Mouse (Mus musculus): ENCODE data around the gene Tesk1. TPM values are rescaled to one million over a fixed set of nuclear protein-coding genes. Genes with fewer than 3 reads are reported as not detected.

Gene Tesk1
- polyA plus RNA-seq, 1 experiment from 2014 or later = 19.0 TPM

DNA sequence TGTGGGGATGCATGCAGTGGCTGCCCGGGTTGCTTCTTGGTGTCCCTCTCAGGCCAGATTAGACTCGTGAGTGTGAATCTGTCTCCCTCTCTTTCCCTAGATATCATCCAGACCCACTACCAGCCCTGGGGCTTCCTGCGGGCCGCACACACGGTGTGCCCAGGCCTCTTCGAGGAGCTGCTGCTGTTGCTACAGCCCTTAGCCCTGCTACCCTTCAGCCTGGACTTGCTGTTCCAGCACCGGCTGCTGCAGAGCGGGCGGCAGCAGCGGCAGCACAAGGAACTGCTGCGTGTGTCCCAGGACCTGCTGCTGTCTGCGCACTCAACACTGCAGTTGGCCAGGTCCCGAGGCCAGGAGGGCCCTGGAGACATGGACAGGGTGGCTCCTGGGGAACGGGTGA, 16.5 kb upstream of the Tesk1 start:
- ATAC-seq (ENCODE audit: low read depth) = no peak
- 25% methylated on average over 14 of the region's 14 CpGs for WGBS
- peaks cover 5% of the 10 kb centered on the region; the same call in 1 of the 2 replicates for H3K4me1 ChIP-seq (ENCODE audit: control insufficient read depth, insufficient read depth, low read length)
- peaks cover 52% of the 10 kb centered on the region for H3K36me3 ChIP-seq (ENCODE audit: control insufficient read depth, insufficient read depth, low read length)
- H3K9me3 ChIP-seq (ENCODE audit: control insufficient read depth, low read length) = no peaks in the 10 kb centered on the region
- no peak overlapping the region for H3K27ac ChIP-seq (ENCODE audit: low read depth, low read length)
- H3K9ac ChIP-seq (replicated peaks; ENCODE audit: low read depth, low read length) = no peak overlapping the region
- H3K4me3 ChIP-seq (ENCODE audit: low read depth, low read length) = no peak overlapping the region
- no peaks in the 10 kb centered on the region for H3K27me3 ChIP-seq (ENCODE audit: control insufficient read depth, insufficient read depth, low read length)
- H3K4me2 ChIP-seq (ENCODE audit: low read depth, low read length) = no peak overlapping the region

DNA sequence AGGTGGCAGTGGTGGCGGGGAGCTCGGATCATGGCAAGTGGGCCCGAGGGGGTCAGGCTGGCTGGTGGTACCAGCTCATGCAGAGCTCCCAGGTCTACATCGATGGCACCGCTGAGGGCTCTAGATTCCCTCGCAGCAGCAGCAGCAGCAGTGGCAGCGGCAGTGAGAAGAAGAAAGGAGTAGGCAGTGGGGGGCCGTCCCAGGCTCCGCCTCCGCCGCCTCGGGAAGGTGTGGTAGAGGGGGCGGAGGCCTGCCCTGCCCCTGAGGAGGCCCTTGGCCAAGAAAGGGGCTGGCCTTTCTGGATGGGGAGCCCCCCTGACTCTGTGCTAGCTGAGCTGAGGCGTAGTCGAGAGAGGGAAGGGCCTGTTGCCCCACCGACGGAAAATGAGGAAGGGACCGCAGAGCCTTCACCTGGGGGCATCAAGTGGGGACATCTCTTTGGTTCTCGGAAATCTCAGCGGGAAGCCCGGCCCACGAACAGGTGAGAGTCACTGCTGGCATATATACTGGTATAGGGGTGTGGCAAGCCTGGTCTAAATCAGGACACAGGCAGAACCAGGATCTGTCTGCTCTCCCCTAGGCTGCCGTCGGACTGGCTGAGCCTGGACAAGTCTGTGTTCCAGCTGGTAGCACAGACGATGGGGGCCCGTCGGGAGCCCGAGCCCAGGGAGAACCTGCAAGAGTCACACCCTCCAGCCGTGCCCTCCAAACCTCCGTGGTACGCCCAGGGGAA, 15.9 kb upstream of the Tesk1 start:
- Histone ChIP-seq H3K4me1 (ENCODE audit: control insufficient read depth, insufficient read depth, low read length) (peaks cover 5% of the 10 kb centered on the region; the same call in 1 of the 2 replicates), H3K9ac (replicated peaks; ENCODE audit: low read depth, low read length) (no peak overlapping the region), H3K27ac (ENCODE audit: low read depth, low read length) (no peak overlapping the region), H3K9me3 (ENCODE audit: control insufficient read depth, low read length) (no peaks in the 10 kb centered on the region), H3K4me3 (ENCODE audit: low read depth, low read length) (no peak overlapping the region), H3K36me3 (ENCODE audit: control insufficient read depth, insufficient read depth, low read length) (peaks cover 52% of the 10 kb centered on the region), H3K4me2 (ENCODE audit: low read depth, low read length) (no peak overlapping the region), H3K27me3 (ENCODE audit: control insufficient read depth, insufficient read depth, low read length) (no peaks in the 10 kb centered on the region)
- 23% methylated on average over 31 of the region's 31 CpGs for WGBS
- no peak for ATAC-seq (ENCODE audit: low read depth)

DNA sequence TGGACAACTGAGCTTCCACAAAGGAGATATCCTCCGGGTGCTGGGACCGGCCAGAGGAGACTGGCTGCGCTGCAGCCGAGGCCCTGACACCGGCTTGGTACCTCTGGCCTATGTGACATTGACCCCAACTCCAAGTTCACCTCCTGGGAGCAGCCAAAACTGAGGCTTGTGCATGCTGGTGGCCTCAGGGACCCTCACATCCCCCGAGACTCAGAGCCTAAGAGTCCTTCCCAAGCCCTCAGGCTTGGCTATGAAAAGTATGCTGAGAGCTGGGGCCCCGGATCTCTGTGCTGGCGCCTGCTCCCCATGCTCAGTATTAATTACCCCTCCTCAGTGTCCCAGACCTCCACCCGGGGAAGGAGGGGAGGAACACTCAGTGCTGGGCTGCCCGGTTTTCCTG, 15.3 kb upstream of the Tesk1 start:
- no peak for ATAC-seq (ENCODE audit: low read depth)
- 44% methylated on average over 10 of the region's 10 CpGs for WGBS
- no peaks in the 10 kb centered on the region for H3K9me3 ChIP-seq (ENCODE audit: control insufficient read depth, low read length)

DNA sequence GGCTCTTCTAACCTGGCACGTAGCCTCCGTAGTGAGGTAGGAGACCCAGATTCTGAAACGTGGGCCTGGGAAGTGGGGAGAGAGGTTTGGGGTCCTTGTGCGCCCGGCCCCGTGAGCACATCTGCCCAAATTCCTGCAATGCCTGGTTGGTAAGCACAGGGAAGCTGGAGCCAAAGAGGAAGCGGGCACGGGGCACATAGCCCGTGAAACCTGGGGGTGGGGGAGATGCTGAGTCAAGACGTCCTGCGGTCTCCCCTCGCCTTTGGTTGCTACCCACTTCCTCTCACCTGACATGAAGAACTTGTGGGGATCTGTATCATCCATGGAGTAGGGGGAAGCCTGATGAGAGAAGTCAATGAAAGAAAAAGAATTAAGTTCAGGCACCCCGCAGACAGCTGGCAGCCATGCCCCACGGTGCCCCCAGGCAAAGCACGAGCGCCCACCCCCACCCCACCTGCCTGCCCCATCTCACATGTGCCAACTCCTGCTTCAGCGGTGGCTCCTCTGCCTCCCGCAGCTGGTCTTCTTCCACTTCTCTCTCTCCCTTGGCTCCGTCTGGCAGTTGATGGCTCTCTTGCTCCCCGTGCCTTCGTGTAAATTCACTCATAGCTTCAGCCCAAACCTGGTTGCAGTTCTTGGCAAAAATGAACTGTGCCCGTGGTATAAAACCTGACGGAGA, 14.1 kb upstream of the Tesk1 start:
- no peak for ATAC-seq (ENCODE audit: low read depth)
- Histone ChIP-seq H3K27ac (ENCODE audit: low read depth, low read length) (no peak overlapping the region), H3K27me3 (ENCODE audit: control insufficient read depth, insufficient read depth, low read length) (no peaks in the 10 kb centered on the region), H3K4me1 (ENCODE audit: control insufficient read depth, insufficient read depth, low read length) (peaks cover 5% of the 10 kb centered on the region; the same call in 1 of the 2 replicates), H3K4me2 (ENCODE audit: low read depth, low read length) (no peak overlapping the region), H3K9me3 (ENCODE audit: control insufficient read depth, low read length) (no peaks in the 10 kb centered on the region), H3K9ac (replicated peaks; ENCODE audit: low read depth, low read length) (no peak overlapping the region), H3K4me3 (ENCODE audit: low read depth, low read length) (no peak overlapping the region), H3K36me3 (ENCODE audit: control insufficient read depth, insufficient read depth, low read length) (peaks cover 41% of the 10 kb centered on the region)
- WGBS = 27% methylated on average over 23 of the region's 23 CpGs

More for the DNA sequence above, 15.3 kb upstream of the Tesk1 start:
- Histone ChIP-seq H3K36me3 (ENCODE audit: control insufficient read depth, insufficient read depth, low read length) (peaks cover 52% of the 10 kb centered on the region), H3K9ac (replicated peaks; ENCODE audit: low read depth, low read length) (no peak overlapping the region), H3K27me3 (ENCODE audit: control insufficient read depth, insufficient read depth, low read length) (no peaks in the 10 kb centered on the region), H3K27ac (ENCODE audit: low read depth, low read length) (no peak overlapping the region), H3K4me2 (ENCODE audit: low read depth, low read length) (no peak overlapping the region), H3K4me3 (ENCODE audit: low read depth, low read length) (no peak overlapping the region), H3K4me1 (ENCODE audit: control insufficient read depth, insufficient read depth, low read length) (peaks cover 5% of the 10 kb centered on the region; the same call in 1 of the 2 replicates)

DNA sequence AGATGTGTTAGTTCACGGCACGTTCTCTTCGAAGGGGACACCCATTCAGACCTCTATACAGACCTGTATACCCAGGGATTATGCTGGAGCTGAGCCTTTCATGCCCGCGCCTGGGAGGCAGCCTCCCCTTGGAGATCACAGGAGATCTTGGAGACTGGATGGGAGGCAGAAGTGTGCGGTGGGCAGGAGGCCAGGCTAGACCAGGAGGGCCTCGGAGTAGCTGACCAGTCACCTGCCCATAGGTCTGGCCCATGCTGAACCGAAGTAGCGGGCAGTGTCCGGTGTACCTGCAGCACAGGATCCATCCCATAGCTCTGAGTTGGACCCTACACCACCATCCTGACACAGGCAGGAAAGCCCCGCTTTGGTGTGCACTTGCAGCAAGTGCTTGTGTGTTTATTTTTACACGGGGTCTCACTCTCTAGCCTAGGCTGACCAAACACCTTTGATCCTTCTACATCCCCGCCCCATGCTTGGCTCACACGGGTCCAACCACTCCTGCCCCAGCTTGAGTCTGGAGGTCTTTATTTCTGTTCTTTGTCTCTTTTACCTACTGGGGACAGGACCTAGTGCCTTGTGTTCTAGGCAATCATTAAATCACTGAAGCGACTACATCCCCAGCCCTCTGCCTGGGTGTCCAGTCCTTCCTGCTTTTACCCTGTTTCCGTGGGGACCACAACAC, 13.4 kb upstream of the Tesk1 start:
- no peak overlapping the region; the same call in 1 of the 2 replicates for H3K9ac ChIP-seq (replicated peaks; ENCODE audit: low read depth, low read length)
- ATAC-seq (ENCODE audit: low read depth) = peak; percentile 19; the same call in 1 of the 2 replicates
- no peak overlapping the region for H3K27ac ChIP-seq (ENCODE audit: low read depth, low read length)
- H3K4me3 ChIP-seq (ENCODE audit: low read depth, low read length) = no peak overlapping the region
- H3K9me3 ChIP-seq (ENCODE audit: control insufficient read depth, low read length) = no peaks in the 10 kb centered on the region
- 34% methylated on average over 16 of the region's 16 CpGs for WGBS
- peak overlapping the region; percentile 16; the same call in 1 of the 2 replicates for H3K4me2 ChIP-seq (ENCODE audit: low read depth, low read length)
- no peaks in the 10 kb centered on the region for H3K27me3 ChIP-seq (ENCODE audit: control insufficient read depth, insufficient read depth, low read length)
- H3K4me1 ChIP-seq (ENCODE audit: control insufficient read depth, insufficient read depth, low read length) = peaks cover 5% of the 10 kb centered on the region; the same call in 1 of the 2 replicates
- peaks cover 34% of the 10 kb centered on the region for H3K36me3 ChIP-seq (ENCODE audit: control insufficient read depth, insufficient read depth, low read length)

DNA sequence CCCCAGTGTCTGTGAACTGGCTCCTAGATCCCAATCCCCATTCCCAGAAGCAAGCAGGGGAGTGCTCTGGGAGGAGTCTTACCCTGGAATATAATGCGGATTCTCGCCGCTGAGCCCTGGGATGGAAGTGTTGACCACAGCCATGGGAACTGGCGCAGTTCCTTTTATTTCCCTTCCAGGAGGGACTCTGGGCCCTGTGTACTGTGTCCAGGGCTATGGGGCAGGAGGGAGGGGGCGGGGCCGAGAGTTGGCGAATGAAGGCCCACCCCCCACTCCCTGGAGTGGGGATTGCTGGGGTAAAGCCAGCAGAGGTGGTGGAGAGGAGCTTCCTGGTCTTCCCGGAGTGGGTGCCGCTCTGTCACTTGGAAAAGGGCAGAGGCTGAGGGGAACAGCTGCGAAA, 12.8 kb upstream of the Tesk1 start, which contains the start of gene Fam166b:
TSS of gene Fam166b (minus strand) at position 189 of the 400 bp plus-strand sequence.
- no peak within 1 kb of the TSS for H3K4me3 ChIP-seq (ENCODE audit: low read depth, low read length)
- no peaks in the 10 kb centered on the region for H3K27me3 ChIP-seq (ENCODE audit: control insufficient read depth, insufficient read depth, low read length)
- no peak within 1 kb of the TSS; the same call in 1 of the 2 replicates for H3K9ac ChIP-seq (replicated peaks; ENCODE audit: low read depth, low read length)
- H3K4me2 ChIP-seq (ENCODE audit: low read depth, low read length) = peak within 1 kb of the TSS; percentile 16; the same call in 1 of the 2 replicates
- H3K36me3 ChIP-seq (ENCODE audit: control insufficient read depth, insufficient read depth, low read length) = peaks cover 28% of the 10 kb centered on the region
- H3K9me3 ChIP-seq (ENCODE audit: control insufficient read depth, low read length) = no peaks in the 10 kb centered on the region
- peaks cover 5% of the 10 kb centered on the region; the same call in 1 of the 2 replicates for H3K4me1 ChIP-seq (ENCODE audit: control insufficient read depth, insufficient read depth, low read length)
- no peak within 1 kb of the TSS for H3K27ac ChIP-seq (ENCODE audit: low read depth, low read length)
- 4% methylated on average over 10 of the region's 10 CpGs for WGBS
- ATAC-seq (ENCODE audit: low read depth) = peak; percentile 26

DNA sequence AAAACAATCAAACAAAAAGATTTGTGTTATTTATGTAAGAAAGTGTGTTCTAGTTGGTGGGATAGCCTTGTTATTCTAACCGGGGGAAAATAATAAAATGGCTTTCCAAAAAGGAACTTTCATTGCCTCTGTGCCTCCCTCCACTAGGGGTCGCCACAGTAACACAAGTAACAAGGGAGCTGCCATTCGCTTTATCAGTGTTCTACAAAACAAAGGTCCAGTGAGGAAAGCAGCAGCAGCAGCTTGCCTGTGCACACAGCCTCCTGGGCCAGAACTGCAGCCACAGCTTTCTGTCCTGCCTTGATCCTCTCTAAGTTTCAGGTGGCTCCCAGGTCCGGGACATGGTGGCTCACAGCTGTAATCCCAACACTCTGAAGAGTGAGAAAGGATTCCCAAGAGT, 10.0 kb upstream of the Tesk1 start:
- Histone ChIP-seq H3K9ac (replicated peaks; ENCODE audit: low read depth, low read length) (no peak overlapping the region), H3K36me3 (ENCODE audit: control insufficient read depth, insufficient read depth, low read length) (peaks cover under 1% of the 10 kb centered on the region; the same call in 1 of the 2 replicates), H3K27ac (ENCODE audit: low read depth, low read length) (peak overlapping the region; percentile 29; the same call in 1 of the 2 replicates), H3K27me3 (ENCODE audit: control insufficient read depth, insufficient read depth, low read length) (no peaks in the 10 kb centered on the region), H3K4me1 (ENCODE audit: control insufficient read depth, insufficient read depth, low read length) (peaks cover 5% of the 10 kb centered on the region; the same call in 1 of the 2 replicates), H3K4me2 (ENCODE audit: low read depth, low read length) (no peak overlapping the region), H3K4me3 (ENCODE audit: low read depth, low read length) (no peak overlapping the region), H3K9me3 (ENCODE audit: control insufficient read depth, low read length) (no peaks in the 10 kb centered on the region)
- 6% methylated on average over 4 of the region's 4 CpGs for WGBS
- no peak for ATAC-seq (ENCODE audit: low read depth)

DNA sequence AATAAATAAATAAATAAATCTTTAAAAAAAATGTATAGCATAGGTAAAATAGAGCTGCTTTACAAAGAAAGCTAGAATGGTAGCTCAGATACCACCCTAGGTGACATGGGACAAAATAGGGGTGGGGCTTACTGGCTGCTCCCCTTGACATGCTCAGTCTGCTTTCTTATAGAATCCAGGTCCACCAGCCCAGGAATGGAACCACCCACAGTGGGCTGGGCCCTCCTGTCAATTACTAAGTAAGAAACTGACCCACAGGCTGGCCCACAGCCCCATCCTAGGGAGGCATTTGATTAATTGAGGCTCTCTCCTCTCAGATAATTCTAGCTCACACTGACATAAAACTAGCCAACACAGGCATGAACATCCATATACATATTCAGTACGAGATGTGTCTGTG, 8.9 kb upstream of the Tesk1 start:
- Histone ChIP-seq H3K9ac (replicated peaks; ENCODE audit: low read depth, low read length) (no peak overlapping the region), H3K9me3 (ENCODE audit: control insufficient read depth, low read length) (no peaks in the 10 kb centered on the region), H3K4me3 (ENCODE audit: low read depth, low read length) (no peak overlapping the region), H3K27ac (ENCODE audit: low read depth, low read length) (no peak overlapping the region), H3K4me1 (ENCODE audit: control insufficient read depth, insufficient read depth, low read length) (peaks cover 5% of the 10 kb centered on the region; the same call in 1 of the 2 replicates), H3K4me2 (ENCODE audit: low read depth, low read length) (no peak overlapping the region), H3K36me3 (ENCODE audit: control insufficient read depth, insufficient read depth, low read length) (no peaks in the 10 kb centered on the region), H3K27me3 (ENCODE audit: control insufficient read depth, insufficient read depth, low read length) (no peaks in the 10 kb centered on the region)
- 92% methylated on average over 1 of the region's 1 CpGs for WGBS
- ATAC-seq (ENCODE audit: low read depth) = no peak

All from neural tube, embryonic 14.5 days (tissue).